Mouse (Mus musculus): ENCODE measurements around the gene Crkl. TPM values are rescaled to one million over a fixed set of nuclear protein-coding genes. Genes with fewer than 3 reads are reported as not detected.

Crkl gene
- polyA plus RNA-seq, 1 experiment from 2014 or later = 68.9 TPM

- ATAC-seq (replicated peaks; ENCODE audit: low FRiP score) = no peak
- WGBS = 64% methylated on average over 4 of the region's 4 CpGs
These were observed 80.5 kb downstream of the Crkl start for GRCm38 (mm10) chr16:17532271-17532670.

GRCm38 (mm10) chr16:17532676-17533329 lies 81.0 kb downstream of the Crkl start:
- Histone ChIP-seq H3K4me1 (peaks cover 25% of the 10 kb centered on the region), H3K27ac (no peak overlapping the region), H3K9me3 (replicated peaks) (no peaks in the 10 kb centered on the region), H3K9ac (no peak overlapping the region), H3K4me2 (no peak overlapping the region), H3K4me3 (replicated peaks) (no peak overlapping the region), H3K27me3 (no peaks in the 10 kb centered on the region), H3K36me3 (peaks cover 18% of the 10 kb centered on the region)
- WGBS = 76% methylated on average over 14 of the region's 14 CpGs
- no peak for ATAC-seq (replicated peaks; ENCODE audit: low FRiP score)

More at GRCm38 (mm10) chr16:17532271-17532670, 80.5 kb downstream of the Crkl start:
- no peaks in the 10 kb centered on the region for H3K27me3 ChIP-seq
- peaks cover 24% of the 10 kb centered on the region for H3K36me3 ChIP-seq
- peaks cover 25% of the 10 kb centered on the region for H3K4me1 ChIP-seq
- H3K27ac ChIP-seq = no peak overlapping the region
- no peaks in the 10 kb centered on the region for H3K9me3 ChIP-seq (replicated peaks)
- H3K9ac ChIP-seq = no peak overlapping the region
- peak overlapping the region; percentile 79; the same call in 1 of the 2 replicates for H3K4me3 ChIP-seq (replicated peaks)
- H3K4me2 ChIP-seq = 0 out of 2 replicates have a peak overlapping the region, but pooled peaks have one; percentile 79

GRCm38 (mm10) chr16:17536584-17536983 lies 84.8 kb downstream of the Crkl start:
- Histone ChIP-seq H3K4me1 (peaks cover 6% of the 10 kb centered on the region), H3K27ac (no peak overlapping the region), H3K4me2 (no peak overlapping the region), H3K36me3 (no peaks in the 10 kb centered on the region), H3K9ac (no peak overlapping the region), H3K27me3 (peaks cover 4% of the 10 kb centered on the region; the same call in 1 of the 2 replicates), H3K9me3 (replicated peaks) (no peaks in the 10 kb centered on the region), H3K4me3 (replicated peaks) (no peak overlapping the region)
- 94% methylated on average over 3 of the region's 3 CpGs for WGBS
- ATAC-seq (replicated peaks; ENCODE audit: low FRiP score) = no peak

Other genes starting within 250 kb of the Crkl start
- gene Ube2l3, start 249.3 kb upstream of the Crkl start, polyA plus RNA-seq (2015; fragmentation: Nextera tagmentation; extraction: Ambion mirVana) = 360 and 379 TPM in 2 replicates
- 0.44 and 0.73 TPM in 2 replicates for gene Rimbp3, start 243.4 kb upstream of the Crkl start, polyA plus RNA-seq (2015; fragmentation: Nextera tagmentation; extraction: Ambion mirVana)
- gene Hic2, start 218.4 kb upstream of the Crkl start, polyA plus RNA-seq (2015; fragmentation: Nextera tagmentation; extraction: Ambion mirVana) = 4.6 and 4.8 TPM in 2 replicates
- 13.3 and 17.7 TPM in 2 replicates for gene Tmem191c, start 175.9 kb upstream of the Crkl start, polyA plus RNA-seq (2015; fragmentation: Nextera tagmentation; extraction: Ambion mirVana)
- gene Serpind1, start 120.6 kb upstream of the Crkl start, polyA plus RNA-seq (2015; fragmentation: Nextera tagmentation; extraction: Ambion mirVana) = 1.9 and 3.2 TPM in 2 replicates
- 14.2 and 15.2 TPM in 2 replicates for gene Snap29, start 46.0 kb upstream of the Crkl start, polyA plus RNA-seq (2015; fragmentation: Nextera tagmentation; extraction: Ambion mirVana)
- 30.9 and 39.7 TPM in 2 replicates for gene Pi4ka, start 45.7 kb upstream of the Crkl start, polyA plus RNA-seq (2015; fragmentation: Nextera tagmentation; extraction: Ambion mirVana)
- gene Aifm3, start 37.6 kb downstream of the Crkl start, polyA plus RNA-seq (2015; fragmentation: Nextera tagmentation; extraction: Ambion mirVana) = 1.8 and 2.1 TPM in 2 replicates
- 83.3 and 96.0 TPM in 2 replicates for gene Lztr1, start 56.7 kb downstream of the Crkl start, polyA plus RNA-seq (2015; fragmentation: Nextera tagmentation; extraction: Ambion mirVana)
- gene Thap7, start 79.1 kb downstream of the Crkl start, polyA plus RNA-seq (2015; fragmentation: Nextera tagmentation; extraction: Ambion mirVana) = 51.9 and 55.2 TPM in 2 replicates
- gene Lrrc74b, start 109.3 kb downstream of the Crkl start, polyA plus RNA-seq (2015; fragmentation: Nextera tagmentation; extraction: Ambion mirVana) = 0.23 and 0.24 TPM in 2 replicates
- 0.82 and 1.2 TPM in 2 replicates for gene P2rx6, start 109.9 kb downstream of the Crkl start, polyA plus RNA-seq (2015; fragmentation: Nextera tagmentation; extraction: Ambion mirVana)
- gene Slc7a4, start 131.2 kb downstream of the Crkl start, polyA plus RNA-seq (2015; fragmentation: Nextera tagmentation; extraction: Ambion mirVana) = 8.6 and 10.3 TPM in 2 replicates
- 38.8 and 42.6 TPM in 2 replicates for gene Smpd4, start 167.4 kb downstream of the Crkl start, polyA plus RNA-seq (2015; fragmentation: Nextera tagmentation; extraction: Ambion mirVana)
- gene Ccdc74a, start 194.5 kb downstream of the Crkl start, polyA plus RNA-seq (2015; fragmentation: Nextera tagmentation; extraction: Ambion mirVana) = 6.8 and 7.8 TPM in 2 replicates